23 mouse cellular contexts compared by ENCODE assay signal in the genomic region with DNA sequence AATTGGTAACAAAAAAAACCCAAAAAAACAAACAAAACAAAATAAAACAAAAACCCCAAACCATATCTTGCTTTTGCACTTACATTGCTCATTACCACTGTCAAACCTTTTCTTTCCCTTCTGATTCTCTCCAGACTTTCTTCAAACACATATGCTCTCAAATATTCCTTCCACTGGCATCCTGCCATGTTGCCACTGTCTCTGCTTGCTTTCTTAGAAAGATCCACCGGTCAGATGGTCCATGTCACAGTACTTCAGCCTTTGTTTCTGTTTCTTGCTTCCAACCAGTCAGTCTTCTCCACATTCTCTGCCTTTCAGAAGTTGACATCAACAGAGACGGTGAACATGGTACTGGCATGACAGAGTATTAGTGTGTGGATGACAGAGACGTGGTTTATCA. TPM values are rescaled to one million over a fixed set of nuclear protein-coding genes. Genes with fewer than 3 reads are reported as not detected.
"Had no signal": no experiment of that assay in that cellular context is flagged by ENCODE, and none has a peak within 500 bp of the region (broad histone marks: within the 10 kb centered on the region; RNA-seq: fewer than 3 reads in every experiment).

No protein-coding gene starts in this region.

- H3K4me3 ChIP-seq: layer of hippocampus, adult 2 months; limb, embryonic 12.5 days; limb, embryonic 15.5 days; lung, embryonic 15.5 days; megakaryocyte, embryonic 14.5 days; midbrain, embryonic 10.5 days; midbrain, embryonic 13.5 days; myocyte; neural tube, embryonic 13.5 days; stomach, embryonic 15.5 days had no signal

- H3K9ac ChIP-seq: limb, embryonic 12.5 days; limb, embryonic 15.5 days; liver, embryonic 14.5 days; liver, postnatal 0 days; lung, embryonic 15.5 days; midbrain, embryonic 13.5 days; neural tube, embryonic 13.5 days; stomach, embryonic 15.5 days had no signal

- H3K27ac ChIP-seq: layer of hippocampus, adult 2 months; limb, embryonic 12.5 days; limb, embryonic 15.5 days; liver, embryonic 14.5 days; lung, embryonic 15.5 days; midbrain, embryonic 10.5 days; midbrain, embryonic 13.5 days; neural tube, embryonic 13.5 days; stomach, embryonic 15.5 days had no signal

- H3K36me3 ChIP-seq: limb, embryonic 12.5 days; limb, embryonic 15.5 days; lung, embryonic 15.5 days; midbrain, embryonic 10.5 days; midbrain, embryonic 13.5 days; neural tube, embryonic 13.5 days; stomach, embryonic 15.5 days had no signal

- H3K27me3 ChIP-seq: limb, embryonic 12.5 days; limb, embryonic 15.5 days; lung, embryonic 15.5 days; megakaryocyte, embryonic 14.5 days; midbrain, embryonic 13.5 days; neural tube, embryonic 13.5 days; stomach, embryonic 15.5 days had no signal

- ATAC-seq: liver, postnatal 0 days; midbrain, embryonic 13.5 days; midbrain, embryonic 16.5 days had no signal

- H3K4me1 ChIP-seq: limb, embryonic 12.5 days; limb, embryonic 15.5 days; lung, embryonic 15.5 days; midbrain, embryonic 10.5 days; midbrain, embryonic 13.5 days; neural tube, embryonic 13.5 days; stomach, embryonic 15.5 days had no signal

- H3K4me2 ChIP-seq: limb, embryonic 12.5 days; limb, embryonic 15.5 days; liver, embryonic 11.5 days; lung, embryonic 15.5 days; midbrain, embryonic 13.5 days; neural tube, embryonic 13.5 days; stomach, embryonic 15.5 days had no signal

- H3K9me3 ChIP-seq: limb, embryonic 12.5 days; limb, embryonic 15.5 days; lung, embryonic 15.5 days; megakaryocyte, embryonic 14.5 days; midbrain, embryonic 10.5 days; midbrain, embryonic 13.5 days; neural tube, embryonic 13.5 days; stomach, embryonic 15.5 days had no signal

- DNase-seq: kidney, adult 18-20 months; kidney, adult 9 months; kidney, postnatal 14 days; layer of hippocampus, adult 9-11 months; liver, postnatal 0 days; lung, postnatal 14 days; spleen, adult 18-20 months; thymus, adult 18-20 months; thymus, postnatal 36 days had no signal

RNA-seq across cellular contexts. Expression of a gene that starts 0.9 kb away (rescaled TPM):
- polyA plus RNA-seq: kidney, embryonic 16.5 days; limb, embryonic 15.5 days; liver, embryonic 11.5 days; liver, postnatal 0 days; lung, embryonic 15.5 days; midbrain, embryonic 10.5 days; midbrain, embryonic 13.5 days; midbrain, embryonic 16.5 days; myocyte; neural tube, embryonic 13.5 days; stomach, embryonic 15.5 days had no signal
